In the genomic region with DNA sequence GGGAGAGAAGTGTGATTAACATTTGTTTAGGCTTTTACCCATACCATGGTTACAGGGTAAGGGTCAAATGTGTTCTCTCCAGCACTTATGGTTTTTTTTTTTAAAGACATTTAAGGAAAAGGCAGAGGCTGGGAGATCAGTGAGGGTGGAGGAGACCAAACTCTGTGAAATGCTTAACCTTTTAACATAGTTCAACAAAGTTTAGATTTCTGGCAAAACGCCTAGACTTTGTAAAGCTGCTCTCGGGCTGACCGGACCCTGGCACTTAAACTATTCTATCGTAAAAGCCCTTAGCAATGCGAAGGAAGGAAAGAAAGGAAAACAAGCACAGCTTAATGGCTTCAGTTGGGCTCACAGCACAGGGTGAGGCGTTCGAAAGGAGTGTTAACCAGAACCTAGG, we compare ENCODE assay signal across 10 mouse cellular contexts.
DNase-seq lines count a peak whose midpoint lies in the region; ATAC-seq lines count a peak whose summit lies in the region.
"Had no signal": no experiment of that assay in that cellular context is flagged by ENCODE, and none has a peak within 500 bp of the region (broad histone marks: within the 10 kb centered on the region; RNA-seq: fewer than 3 reads in every experiment).

No protein-coding gene starts in this region.

- no peaks in the 10 kb centered on the region for H3K36me3 ChIP-seq in forebrain, embryonic 14.5 days (ENCODE audit: control insufficient read depth, insufficient read depth, low read length)
- no peaks in the 10 kb centered on the region for H3K36me3 ChIP-seq in forebrain, embryonic 16.5 days (ENCODE audit: control insufficient read depth, insufficient read depth)
- no peaks in the 10 kb centered on the region for H3K36me3 ChIP-seq in lung, embryonic 15.5 days
- no peaks in the 10 kb centered on the region for H3K36me3 ChIP-seq in stomach, embryonic 15.5 days

- H3K4me2 ChIP-seq in forebrain, embryonic 14.5 days (ENCODE audit: low read length): no peak overlapping the region
- H3K4me2 ChIP-seq in forebrain, embryonic 16.5 days (ENCODE audit: low read length): no peak overlapping the region
- peak overlapping the region; percentile 8; the same call in 1 of the 2 replicates for H3K4me2 ChIP-seq in lung, embryonic 15.5 days
- no peak overlapping the region for H3K4me2 ChIP-seq in stomach, embryonic 15.5 days

- WGBS in forebrain, embryonic 14.5 days: 32% methylated on average over 7 of the region's 7 CpGs
- 17% methylated on average over 7 of the region's 7 CpGs for WGBS in forebrain, embryonic 16.5 days
- 2% methylated on average over 7 of the region's 7 CpGs for WGBS in lung, embryonic 15.5 days
- WGBS in stomach, embryonic 15.5 days: 16% methylated on average over 7 of the region's 7 CpGs

- no peak overlapping the region for H3K9ac ChIP-seq in forebrain, embryonic 14.5 days (ENCODE audit: low read length)
- H3K9ac ChIP-seq in forebrain, embryonic 16.5 days (replicated peaks; ENCODE audit: low read depth, low read length): no peak overlapping the region
- no peak overlapping the region for H3K9ac ChIP-seq in lung, embryonic 15.5 days
- H3K9ac ChIP-seq in stomach, embryonic 15.5 days: no peak overlapping the region

- peaks cover 6% of the 10 kb centered on the region; the same call in 1 of the 2 replicates for H3K4me1 ChIP-seq in forebrain, embryonic 14.5 days (ENCODE audit: control insufficient read depth, insufficient read depth, low read length)
- peaks cover 8% of the 10 kb centered on the region; the same call in 1 of the 2 replicates for H3K4me1 ChIP-seq in forebrain, embryonic 16.5 days (replicated peaks; ENCODE audit: control insufficient read depth, insufficient read depth, low read length)
- H3K4me1 ChIP-seq in lung, embryonic 15.5 days: peaks cover 41% of the 10 kb centered on the region
- peaks cover 17% of the 10 kb centered on the region for H3K4me1 ChIP-seq in stomach, embryonic 15.5 days

- no peaks in the 10 kb centered on the region for H3K27me3 ChIP-seq in forebrain, embryonic 14.5 days (replicated peaks; ENCODE audit: control insufficient read depth, insufficient read depth, low read length)
- no peaks in the 10 kb centered on the region for H3K27me3 ChIP-seq in forebrain, embryonic 16.5 days (replicated peaks; ENCODE audit: control insufficient read depth, insufficient read depth, low read length)
- no peaks in the 10 kb centered on the region for H3K27me3 ChIP-seq in lung, embryonic 15.5 days
- no peaks in the 10 kb centered on the region for H3K27me3 ChIP-seq in stomach, embryonic 15.5 days (replicated peaks)

- H3K4me3 ChIP-seq in forebrain, embryonic 14.5 days (ENCODE audit: low read depth, low read length): no peak overlapping the region
- no peak overlapping the region for H3K4me3 ChIP-seq in forebrain, embryonic 16.5 days (replicated peaks; ENCODE audit: low read length)
- no peak overlapping the region for H3K4me3 ChIP-seq in lung, embryonic 15.5 days
- no peak overlapping the region for H3K4me3 ChIP-seq in stomach, embryonic 15.5 days (replicated peaks)
- H3K4me3 ChIP-seq: myocyte had no signal

- peak; percentile 59 for DNase-seq in forebrain, embryonic 14.5 days (ENCODE audit: low spot score)
- DNase-seq in lung, postnatal 14 days: no peak
- peak; percentile 57 for DNase-seq in kidney, postnatal 10 days
- DNase-seq in spleen, postnatal 14 days (ENCODE audit: low spot score in 2 of 2): no peak
- no peak for DNase-seq in cerebellum, postnatal 36 days
- DNase-seq: thymus, postnatal 4 days had no signal

- H3K9me3 ChIP-seq in forebrain, embryonic 14.5 days (replicated peaks; ENCODE audit: control insufficient read depth, low read length): no peaks in the 10 kb centered on the region
- no peaks in the 10 kb centered on the region for H3K9me3 ChIP-seq in forebrain, embryonic 16.5 days (ENCODE audit: control insufficient read depth, low read length)
- no peaks in the 10 kb centered on the region for H3K9me3 ChIP-seq in lung, embryonic 15.5 days
- no peaks in the 10 kb centered on the region for H3K9me3 ChIP-seq in stomach, embryonic 15.5 days

- ATAC-seq in forebrain, embryonic 14.5 days: no peak
- ATAC-seq in forebrain, embryonic 16.5 days: no peak
- ATAC-seq in lung, embryonic 15.5 days (ENCODE audit: borderline replicate concordance, extremely low read depth, low FRiP score, low TSS enrichment): peak; percentile 89
- peak; percentile 72 for ATAC-seq in stomach, embryonic 15.5 days (ENCODE audit: insufficient read depth, low FRiP score, low read depth)

- H3K27ac ChIP-seq in forebrain, embryonic 14.5 days (ENCODE audit: low read depth, low read length): no peak overlapping the region
- no peak overlapping the region for H3K27ac ChIP-seq in forebrain, embryonic 16.5 days (ENCODE audit: low read length)
- H3K27ac ChIP-seq in lung, embryonic 15.5 days: peak overlapping the region; percentile 91
- peak overlapping the region; percentile 83 for H3K27ac ChIP-seq in stomach, embryonic 15.5 days

Comparison
In these comparisons a context has a peak if more than half of its experiments do, and no peak if none do; other contexts are left out.
1. ATAC-seq: peak in lung, embryonic 15.5 days (single experiment) and stomach, embryonic 15.5 days (single experiment); none in forebrain, embryonic 14.5 days (single experiment) and forebrain, embryonic 16.5 days (single experiment).
2. DNase-seq: peak in forebrain, embryonic 14.5 days (single experiment) and kidney, postnatal 10 days (single experiment); none in lung, postnatal 14 days (single experiment), spleen, postnatal 14 days (0 of 2) and cerebellum, postnatal 36 days (0 of 2).
3. H3K27ac ChIP-seq: peak in lung, embryonic 15.5 days (single experiment) and stomach, embryonic 15.5 days (single experiment); none in forebrain, embryonic 14.5 days (single experiment) and forebrain, embryonic 16.5 days (single experiment).